In the genomic region with DNA sequence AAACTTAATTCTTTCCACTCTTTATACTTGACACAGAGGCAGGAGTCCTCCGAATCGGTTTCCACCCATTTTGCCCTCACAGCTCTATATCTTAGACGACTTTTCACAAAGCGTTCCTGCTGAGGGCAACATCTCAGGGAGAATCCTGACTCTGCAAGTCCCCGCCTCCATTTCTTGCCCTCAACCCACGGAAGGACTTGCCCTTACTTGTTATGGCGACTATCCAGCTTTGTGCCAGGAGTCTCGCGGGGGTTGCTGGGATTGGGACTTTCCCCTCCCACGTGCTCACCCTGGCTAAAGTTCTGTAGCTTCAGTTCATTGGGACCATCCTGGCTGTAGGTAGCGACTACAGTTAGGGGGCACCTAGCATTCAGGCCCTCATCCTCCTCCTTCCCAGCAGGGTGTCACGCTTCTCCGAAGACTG, we compare ENCODE assay signal across 8 mouse cellular contexts. TPM values are rescaled to one million over a fixed set of nuclear protein-coding genes. Genes with fewer than 3 reads are reported as not detected.
DNase-seq lines count a peak whose midpoint lies in the region; ATAC-seq lines count a peak whose summit lies in the region.

A gene (minus strand): TSS at position 165 of the 424 bp plus-strand sequence.
A gene (plus strand): TSS at position 269 of the 424 bp plus-strand sequence.

- H3K9ac ChIP-seq in kidney, embryonic 15.5 days = peak within 1 kb of the TSS; percentile 81

- peak within 1 kb of the TSS; percentile 91 for H3K27ac ChIP-seq in heart, embryonic 10.5 days
- H3K27ac ChIP-seq in kidney, embryonic 15.5 days = peak within 1 kb of the TSS; percentile 97

- no peaks in the 10 kb centered on the region for H3K27me3 ChIP-seq in heart, embryonic 10.5 days (ENCODE audit: insufficient read depth, poor library complexity, severe bottlenecking)
- no peaks in the 10 kb centered on the region for H3K27me3 ChIP-seq in kidney, embryonic 15.5 days

- peaks cover 45% of the 10 kb centered on the region for H3K4me1 ChIP-seq in heart, embryonic 10.5 days
- peaks cover 43% of the 10 kb centered on the region for H3K4me1 ChIP-seq in kidney, embryonic 15.5 days

- DNase-seq in B cell, adult 2 months = peak; percentile 91 to 94
- DNase-seq in brain, adult 2 months (ENCODE audit: low read depth, low spot score) = peak; percentile 97
- peak; percentile 98 for DNase-seq in heart, embryonic 10.5 days (ENCODE audit: low spot score)
- DNase-seq in liver = peak; percentile 92
- DNase-seq in spleen, postnatal 4 days (ENCODE audit: low spot score in 2 of 2) = peak; percentile 90 to 92

- H3K36me3 ChIP-seq in heart, embryonic 10.5 days = peaks cover 26% of the 10 kb centered on the region
- H3K36me3 ChIP-seq in kidney, embryonic 15.5 days = peaks cover 30% of the 10 kb centered on the region

- WGBS in heart, embryonic 10.5 days = under 1% methylated on average over 13 of the region's 13 CpGs
- WGBS in kidney, embryonic 15.5 days = under 1% methylated on average over 13 of the region's 13 CpGs

- peak within 1 kb of the TSS; percentile 86 for H3K4me2 ChIP-seq in kidney, embryonic 15.5 days

- H3K9me3 ChIP-seq in heart, embryonic 10.5 days = no peaks in the 10 kb centered on the region
- H3K9me3 ChIP-seq in kidney, embryonic 15.5 days (replicated peaks) = no peaks in the 10 kb centered on the region

- peak within 1 kb of the TSS; percentile 70 for H3K4me3 ChIP-seq in heart, embryonic 10.5 days
- peak within 1 kb of the TSS; percentile 66 for H3K4me3 ChIP-seq in kidney, embryonic 15.5 days (replicated peaks)

- peak; percentile 61 for ATAC-seq in erythroblast, adult 5-6 weeks (replicated peaks; ENCODE audit: low FRiP score, poor library complexity, severe bottlenecking)
- peak; percentile 71 for ATAC-seq in kidney, embryonic 15.5 days (replicated peaks; ENCODE audit: low FRiP score)
- ATAC-seq in monocyte, adult 5-6 weeks (replicated peaks; ENCODE audit: insufficient number of reproducible peaks, low FRiP score, low TSS enrichment, poor library complexity, severe bottlenecking) = peak; percentile 77

RNA-seq across cellular contexts. Expression of the first gene that starts in this region (rescaled TPM):
- total RNA-seq in erythroblast, adult 5-6 weeks (2015; ENCODE audit: low replicate concordance) = 18.4 and 21.3 TPM in 2 replicates
- 7.7 and 8.9 TPM in 2 replicates for total RNA-seq in erythroblast, adult 5-6 weeks (2017; ENCODE audit: low replicate concordance)
- polyA plus RNA-seq in heart, embryonic 10.5 days (2016; fragmentation: Nextera tagmentation; extraction: Ambion mirVana) = 27.2 and 32.4 TPM in 2 replicates
- polyA plus RNA-seq in kidney, embryonic 15.5 days (2015; fragmentation: Nextera tagmentation; extraction: Ambion mirVana) = 26.6 and 27.9 TPM in 2 replicates
- 2.8 to 9.4 TPM (median 3.8 TPM) in 3 replicates for total RNA-seq in monocyte, adult 5-6 weeks (2017)

RNA-seq across cellular contexts. Expression of the second gene that starts in this region (rescaled TPM):
- total RNA-seq in erythroblast, adult 5-6 weeks (2015; ENCODE audit: low replicate concordance) = 44.6 and 56.8 TPM in 2 replicates
- 25.1 and 28.0 TPM in 2 replicates for total RNA-seq in erythroblast, adult 5-6 weeks (2017; ENCODE audit: low replicate concordance)
- polyA plus RNA-seq in heart, embryonic 10.5 days (2016; fragmentation: Nextera tagmentation; extraction: Ambion mirVana) = 104 and 161 TPM in 2 replicates
- 175 and 195 TPM in 2 replicates for polyA plus RNA-seq in kidney, embryonic 15.5 days (2015; fragmentation: Nextera tagmentation; extraction: Ambion mirVana)
- 11.9 to 26.9 TPM (median 24.5 TPM) in 3 replicates for total RNA-seq in monocyte, adult 5-6 weeks (2017)

Comparison
In these comparisons a context has a peak if more than half of its experiments do, and no peak if none do; other contexts are left out.
1. Peak in every context shown above with its lines: DNase-seq, ATAC-seq, H3K4me3 ChIP-seq and H3K27ac ChIP-seq.